Mouse (Mus musculus) lung, postnatal 10 days (tissue): ENCODE data around the gene Eif3i.

ENCODE experiments used
- DNase-seq: peaks from one replicate; pipeline ENCODE4 v3.0.0; 2021

The Eif3i gene

DNA sequence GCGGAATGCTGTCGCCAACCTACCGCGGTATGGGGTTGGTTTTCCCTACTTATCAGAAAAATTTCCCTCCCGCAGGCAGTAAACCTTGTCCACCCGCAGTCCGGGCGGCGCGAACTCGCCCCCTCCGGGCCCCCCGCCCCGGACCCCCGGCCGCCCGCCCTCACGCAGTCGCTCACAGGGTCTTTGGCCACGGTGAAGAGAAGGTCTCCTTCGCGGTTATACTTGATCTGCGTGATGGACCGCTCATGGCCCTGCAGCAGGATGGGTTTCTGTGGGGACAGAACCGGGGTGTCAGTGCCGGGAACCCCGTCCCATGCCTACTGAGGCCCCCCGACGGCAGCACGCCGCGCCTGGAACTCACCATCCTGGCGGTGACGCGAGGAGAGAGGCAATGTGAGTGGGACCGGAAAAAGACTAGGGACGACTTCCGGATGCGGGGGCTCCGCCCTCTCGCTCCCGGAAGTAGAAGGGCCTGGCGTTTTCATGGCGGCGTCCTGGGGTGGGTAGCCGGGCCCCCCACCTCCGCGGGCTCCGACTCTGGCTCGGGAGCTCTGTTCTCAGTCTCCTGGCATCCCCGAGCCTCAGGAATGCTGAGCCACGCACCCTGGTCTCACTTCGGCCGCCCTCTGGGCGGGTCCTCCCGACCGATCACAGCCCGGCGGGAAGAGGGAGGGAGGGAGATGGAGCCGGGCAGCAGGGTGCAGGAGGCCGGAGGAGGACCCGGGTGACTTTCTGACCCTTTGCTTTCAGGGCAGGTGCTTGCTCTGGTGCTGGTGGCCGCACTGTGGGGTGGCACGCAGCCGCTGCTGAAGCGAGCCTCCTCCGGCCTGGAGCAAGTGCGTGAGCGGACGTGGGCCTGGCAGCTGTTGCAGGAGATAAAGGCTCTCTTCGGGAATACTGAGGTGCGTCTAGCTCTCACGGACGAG lies at the start of gene Eif3i, which contains the start of gene Tmem234:
Gene Eif3i, minus strand, starts transcription at position 416 of the 926 bp plus-strand sequence.
Gene Tmem234, plus strand, starts transcription at position 436 of the 926 bp plus-strand sequence.
- DNase-seq, result peak; percentile 90

GRCm38 (mm10) chr4:129648656-129649055 lies 48.2 kb upstream of the Eif3i start:
- DNase-seq, result no peak

GRCm38 (mm10) chr4:129645204-129645603 lies 44.8 kb upstream of the Eif3i start:
- no peak for DNase-seq

- DNase-seq, result peak; percentile 60
Measured at GRCm38 (mm10) chr4:129641756-129642155, 41.3 kb upstream of the Eif3i start.

GRCm38 (mm10) chr4:129640638-129641467 lies 40.4 kb upstream of the Eif3i start, which contains the start of gene Txlna:
TSS of gene Txlna (minus strand) at chr4:129641065.
- DNase-seq, result peak; percentile 99

- peak; percentile 73 for DNase-seq
Measured at GRCm38 (mm10) chr4:129640101-129640637, 39.7 kb upstream of the Eif3i start.

GRCm38 (mm10) chr4:129639221-129639620 lies 38.8 kb upstream of the Eif3i start:
- no peak for DNase-seq

- DNase-seq, result no peak
Measured at GRCm38 (mm10) chr4:129633852-129634251, 33.4 kb upstream of the Eif3i start.

DNA sequence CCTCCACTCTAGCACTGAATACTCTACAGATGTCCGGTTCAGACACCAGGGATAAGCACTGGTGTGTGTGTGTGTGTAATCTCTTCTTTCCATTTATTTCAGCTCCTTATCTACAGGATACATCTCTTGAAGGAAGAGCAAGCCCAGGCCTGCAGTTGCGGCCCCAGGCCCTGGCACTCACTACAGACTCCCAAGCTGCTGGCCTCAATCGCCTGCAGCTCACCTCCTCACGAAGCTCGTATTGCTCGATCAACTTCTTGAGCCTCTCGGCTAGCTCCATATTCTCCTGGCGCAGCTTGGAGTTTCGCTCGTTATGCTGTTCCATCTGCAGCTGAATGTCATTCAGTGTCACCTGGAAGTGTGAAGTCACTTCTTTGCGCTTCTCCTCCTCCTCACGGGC lies 31.4 kb upstream of the Eif3i start:
- no peak for DNase-seq

GRCm38 (mm10) chr4:129630944-129631343 lies 30.5 kb upstream of the Eif3i start:
- DNase-seq, result peak; percentile 70

DNA sequence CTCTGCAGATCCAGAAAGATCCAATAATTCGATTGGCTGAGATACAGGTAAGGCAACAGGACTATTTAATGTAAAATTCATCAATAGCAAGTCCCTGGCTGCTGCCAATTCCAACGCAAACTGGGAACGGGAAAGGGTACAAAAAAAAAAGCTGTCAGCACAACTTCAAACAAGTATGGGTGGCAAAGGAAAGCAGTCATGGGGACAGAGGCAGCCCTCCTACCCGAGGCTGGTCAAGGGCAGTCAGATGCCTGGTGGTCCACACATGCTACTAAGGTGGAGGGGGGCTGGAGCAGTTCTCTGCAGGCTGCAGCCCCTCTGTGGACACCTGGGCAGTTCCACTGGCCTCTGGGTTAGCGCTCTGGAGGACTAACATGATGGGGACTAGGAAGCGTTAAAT lies 25.6 kb upstream of the Eif3i start:
- no peak for DNase-seq

DNA sequence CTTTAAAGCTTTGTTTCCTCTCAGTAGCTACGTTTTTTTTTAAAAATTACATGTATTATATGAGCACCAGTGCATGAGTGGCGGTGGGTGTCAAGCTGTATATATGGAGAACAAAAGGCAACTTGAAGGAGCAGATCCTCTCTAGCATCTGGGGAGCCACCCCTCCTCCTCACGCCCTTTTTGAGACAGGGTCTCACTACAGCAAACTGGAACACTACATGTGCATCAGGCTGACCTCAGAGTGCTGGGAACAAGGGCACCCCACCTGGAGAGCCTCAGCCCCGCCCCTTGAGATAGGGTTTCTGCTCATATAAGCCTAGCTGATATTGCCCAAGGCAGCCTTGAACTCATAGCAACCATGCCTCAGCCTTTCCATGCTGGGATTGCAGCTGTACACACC lies 25.0 kb upstream of the Eif3i start:
- DNase-seq, result no peak

- DNase-seq, result peak; percentile 66
Measured at GRCm38 (mm10) chr4:129625029-129625370, 24.6 kb upstream of the Eif3i start.

DNA sequence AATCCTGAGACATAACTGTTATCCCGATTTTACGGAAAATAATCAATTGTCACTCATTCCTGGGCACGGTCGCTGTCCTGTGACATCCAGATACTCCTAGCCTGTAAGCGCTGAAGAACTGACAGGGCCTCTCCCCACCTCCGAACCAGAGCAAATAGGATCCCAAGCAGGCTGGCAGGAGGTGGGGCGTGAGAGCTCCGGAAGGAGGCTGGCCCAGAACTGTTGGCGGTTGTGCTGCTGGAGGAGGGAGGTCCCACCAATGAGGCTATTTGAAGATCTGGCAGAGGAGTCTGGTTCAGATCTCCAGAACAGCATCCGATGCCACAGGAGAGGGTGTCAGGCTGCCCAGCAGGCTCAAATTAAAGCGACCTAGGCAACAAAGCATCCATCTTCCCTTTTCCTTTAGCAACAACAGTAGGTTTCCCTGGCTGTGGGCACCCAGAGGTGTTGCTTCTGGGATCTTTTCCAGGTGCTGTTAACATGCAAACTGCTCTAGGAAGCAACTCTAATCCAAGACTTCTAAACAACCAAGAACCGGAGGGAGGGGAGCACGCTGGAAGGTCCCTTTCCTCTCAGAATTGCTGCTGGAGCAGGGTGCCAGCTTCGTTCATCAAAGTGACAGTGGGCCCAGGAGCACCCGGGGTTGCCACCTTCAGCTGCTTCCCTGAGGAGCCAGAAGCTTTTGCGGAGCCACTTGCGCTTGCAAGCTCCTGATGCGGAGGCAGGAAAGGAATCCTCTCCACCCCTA lies 24.0 kb upstream of the Eif3i start:
- DNase-seq, result peak; percentile 94

DNA sequence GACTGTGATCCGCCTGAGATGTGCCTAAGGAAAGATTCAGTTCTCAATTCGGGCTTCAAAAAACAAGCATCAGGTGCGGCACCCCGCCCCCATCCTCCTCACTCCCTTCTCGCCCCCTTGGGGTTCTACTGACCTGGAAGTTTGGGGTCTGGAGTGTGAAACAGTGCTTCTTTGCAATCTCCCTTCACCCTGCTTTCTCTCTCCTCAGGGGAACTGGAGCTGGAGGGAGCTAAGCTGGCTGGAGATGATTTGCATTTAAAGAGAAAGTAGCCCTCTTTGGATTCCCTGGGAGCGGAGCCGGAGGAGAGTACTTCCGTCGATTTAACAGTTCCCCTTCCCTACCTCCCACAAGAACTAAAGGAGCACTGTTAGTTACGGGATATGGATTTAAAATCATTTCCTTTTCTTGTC lies 23.2 kb upstream of the Eif3i start, which contains the start of gene Ccdc28b:
Gene Ccdc28b, minus strand, starts transcription at position 267 of the 411 bp plus-strand sequence.
- peak; percentile 62 for DNase-seq

DNA sequence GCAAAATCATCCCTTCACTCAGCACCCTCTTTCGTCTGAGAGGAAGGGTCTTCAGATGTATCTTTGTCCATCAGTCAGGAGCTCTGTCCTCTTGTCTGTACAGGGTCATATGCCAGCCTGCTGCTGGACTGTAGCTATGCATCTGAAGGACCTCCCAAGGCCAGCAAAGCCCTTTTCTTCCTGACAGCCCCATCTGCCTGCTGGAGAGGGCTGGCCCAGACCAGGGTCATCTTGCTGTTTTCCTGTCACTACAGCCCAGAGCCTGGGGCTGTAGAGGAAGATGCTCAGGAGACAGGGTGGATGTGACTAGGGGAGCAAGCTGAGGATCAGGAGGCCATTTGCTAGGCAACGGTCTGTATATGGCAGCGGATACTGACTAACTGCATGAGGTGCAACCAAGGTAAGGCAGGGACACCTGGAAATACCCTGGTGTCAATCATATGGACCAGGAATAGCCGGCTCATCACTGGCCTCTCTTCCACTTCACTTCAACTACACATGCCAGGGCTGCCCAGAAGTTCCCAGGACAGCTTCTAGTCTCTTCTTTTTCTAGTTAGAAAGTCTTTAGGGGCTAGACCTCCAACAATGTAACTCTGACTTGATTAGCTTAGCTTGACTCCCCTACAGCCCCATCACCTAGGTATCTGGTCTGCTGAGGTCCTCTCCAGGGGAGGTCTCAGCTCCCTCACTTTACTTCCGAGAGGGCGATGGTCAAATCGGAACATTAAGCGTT lies 22.5 kb upstream of the Eif3i start:
- no peak for DNase-seq

GRCm38 (mm10) chr4:129622120-129622802 lies 21.8 kb upstream of the Eif3i start:
- no peak for DNase-seq

DNA sequence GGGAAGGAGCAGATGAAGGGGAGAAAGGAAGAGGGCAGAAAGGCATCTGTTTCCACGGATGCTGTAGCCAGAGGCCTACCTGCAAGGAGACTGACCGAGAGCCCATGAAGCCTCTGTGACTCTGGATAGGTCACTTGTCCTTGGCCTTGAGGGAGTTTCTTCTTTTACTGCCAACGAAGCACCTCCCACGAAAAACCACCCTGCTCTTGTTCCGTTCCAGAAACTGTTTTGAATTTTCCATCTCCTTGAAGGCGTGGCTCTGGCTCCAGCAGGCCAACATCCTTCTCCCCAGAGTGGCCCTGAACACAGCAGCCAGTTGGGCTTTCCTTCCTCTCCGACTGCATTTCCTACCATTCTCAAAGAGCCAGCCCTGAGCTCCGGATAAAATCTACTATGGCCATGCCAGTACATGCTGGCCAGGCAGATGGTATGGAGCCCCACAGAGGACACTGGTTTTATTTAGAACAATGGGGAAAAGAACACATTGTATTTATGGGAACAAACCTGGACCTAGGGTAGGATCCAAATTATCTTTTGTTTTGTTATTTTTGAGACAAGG lies 20.9 kb upstream of the Eif3i start:
- DNase-seq, result peak; percentile 65

GRCm38 (mm10) chr4:129620419-129621282 lies 20.2 kb upstream of the Eif3i start:
- DNase-seq, result no peak
